Mouse (Mus musculus): ENCODE measurements around the gene Gm20425. TPM values are rescaled to one million over a fixed set of nuclear protein-coding genes. Genes with fewer than 3 reads are reported as not detected.
A peak's percentile ranks its signal among the peaks of the same experiment; 100 is the strongest.

Gm20425 gene
- polyA plus RNA-seq, 1 experiment from 2014 or later: 4.9 TPM

- Histone ChIP-seq H3K4me3 (no peak overlapping the region), H3K27ac (peak overlapping the region; percentile 67), H3K9ac (no peak overlapping the region), H3K4me2 (no peak overlapping the region), H3K4me1 (peaks cover 25% of the 10 kb centered on the region), H3K27me3 (replicated peaks) (peaks cover 6% of the 10 kb centered on the region; the same call in 1 of the 2 replicates), H3K9me3 (replicated peaks) (no peaks in the 10 kb centered on the region), H3K36me3 (no peaks in the 10 kb centered on the region)
- 47% methylated on average over 7 of the region's 7 CpGs for WGBS (ENCODE audit: insufficient replicate concordance)
- peak; percentile 42 for ATAC-seq
Observed at GRCm38 (mm10) chr9:103234565-103235165, 4.6 kb upstream of the Gm20425 start.

GRCm38 (mm10) chr9:103234059-103234458 lies 4.0 kb upstream of the Gm20425 start:
- peaks cover 25% of the 10 kb centered on the region for H3K4me1 ChIP-seq
- H3K27ac ChIP-seq: peak overlapping the region; percentile 67
- H3K9ac ChIP-seq: no peak overlapping the region
- ATAC-seq: no peak
- H3K27me3 ChIP-seq (replicated peaks): peaks cover 10% of the 10 kb centered on the region; the same call in 1 of the 2 replicates
- H3K4me3 ChIP-seq: no peak overlapping the region
- H3K4me2 ChIP-seq: no peak overlapping the region
- no peaks in the 10 kb centered on the region for H3K36me3 ChIP-seq
- 28% methylated on average over 7 of the region's 7 CpGs for WGBS (ENCODE audit: insufficient replicate concordance)
- no peaks in the 10 kb centered on the region for H3K9me3 ChIP-seq (replicated peaks)

GRCm38 (mm10) chr9:103233006-103233395 lies 2.9 kb upstream of the Gm20425 start:
- no peak for ATAC-seq
- no peak overlapping the region for H3K4me3 ChIP-seq
- no peak overlapping the region for H3K27ac ChIP-seq
- H3K27me3 ChIP-seq (replicated peaks): peaks cover 10% of the 10 kb centered on the region; the same call in 1 of the 2 replicates
- WGBS (ENCODE audit: insufficient replicate concordance): 29% methylated on average over 7 of the region's 7 CpGs
- no peak overlapping the region for H3K9ac ChIP-seq
- H3K9me3 ChIP-seq (replicated peaks): no peaks in the 10 kb centered on the region
- no peak overlapping the region for H3K4me2 ChIP-seq
- no peaks in the 10 kb centered on the region for H3K36me3 ChIP-seq
- peaks cover 25% of the 10 kb centered on the region for H3K4me1 ChIP-seq

- 69% methylated on average over 7 of the region's 7 CpGs for WGBS (ENCODE audit: insufficient replicate concordance)
Observed at GRCm38 (mm10) chr9:103232232-103233005, 2.3 kb upstream of the Gm20425 start.

GRCm38 (mm10) chr9:103229037-103229867 lies 855 bp downstream of the Gm20425 start:
- Histone ChIP-seq H3K9me3 (replicated peaks) (no peaks in the 10 kb centered on the region), H3K9ac (peak overlapping the region; percentile 44), H3K4me3 (peak overlapping the region; percentile 40), H3K36me3 (peaks cover 13% of the 10 kb centered on the region; the same call in 1 of the 2 replicates), H3K4me2 (peak overlapping the region; percentile 40), H3K27me3 (replicated peaks) (peaks cover 10% of the 10 kb centered on the region; the same call in 1 of the 2 replicates), H3K4me1 (peaks cover 25% of the 10 kb centered on the region), H3K27ac (peak overlapping the region; percentile 64)
- no peak for ATAC-seq
- 67% methylated on average over 15 of the region's 15 CpGs for WGBS (ENCODE audit: insufficient replicate concordance)

More at GRCm38 (mm10) chr9:103232232-103233005, 2.3 kb upstream of the Gm20425 start:
- no peak overlapping the region for H3K27ac ChIP-seq
- no peak overlapping the region for H3K4me3 ChIP-seq
- H3K4me1 ChIP-seq: peaks cover 25% of the 10 kb centered on the region
- ATAC-seq: no peak
- H3K9me3 ChIP-seq (replicated peaks): no peaks in the 10 kb centered on the region
- H3K27me3 ChIP-seq (replicated peaks): peaks cover 10% of the 10 kb centered on the region; the same call in 1 of the 2 replicates
- H3K9ac ChIP-seq: no peak overlapping the region
- H3K4me2 ChIP-seq: no peak overlapping the region
- no peaks in the 10 kb centered on the region for H3K36me3 ChIP-seq

- no peak for ATAC-seq
- Histone ChIP-seq H3K4me2 (peak overlapping the region; percentile 40), H3K9ac (peak overlapping the region; percentile 44; the same call in 1 of the 2 replicates), H3K27ac (peak overlapping the region; percentile 64; the same call in 1 of the 2 replicates), H3K27me3 (replicated peaks) (peaks cover 10% of the 10 kb centered on the region; the same call in 1 of the 2 replicates), H3K9me3 (replicated peaks) (no peaks in the 10 kb centered on the region), H3K4me3 (peak overlapping the region; percentile 40), H3K36me3 (peaks cover 13% of the 10 kb centered on the region), H3K4me1 (peaks cover 21% of the 10 kb centered on the region)
- 64% methylated on average over 13 of the region's 13 CpGs for WGBS (ENCODE audit: insufficient replicate concordance)
Observed at GRCm38 (mm10) chr9:103228370-103229003, 1.6 kb downstream of the Gm20425 start.

- no peak for ATAC-seq
- WGBS (ENCODE audit: insufficient replicate concordance): 79% methylated on average over 16 of the region's 16 CpGs
- Histone ChIP-seq H3K27ac (0 out of 2 replicates have a peak overlapping the region, but pooled peaks have one; percentile 4), H3K9me3 (replicated peaks) (no peaks in the 10 kb centered on the region), H3K27me3 (replicated peaks) (peaks cover 10% of the 10 kb centered on the region; the same call in 1 of the 2 replicates), H3K36me3 (peaks cover 13% of the 10 kb centered on the region), H3K4me2 (peak overlapping the region; percentile 40), H3K4me3 (peak overlapping the region; percentile 40), H3K9ac (no peak overlapping the region), H3K4me1 (peaks cover 16% of the 10 kb centered on the region)
Observed at GRCm38 (mm10) chr9:103227760-103228159, 2.3 kb downstream of the Gm20425 start.

GRCm38 (mm10) chr9:103226806-103227205 lies 3.3 kb downstream of the Gm20425 start:
- Histone ChIP-seq H3K9ac (no peak overlapping the region), H3K4me1 (peaks cover 11% of the 10 kb centered on the region), H3K27ac (no peak overlapping the region), H3K36me3 (peaks cover 13% of the 10 kb centered on the region), H3K9me3 (replicated peaks) (no peaks in the 10 kb centered on the region), H3K4me3 (no peak overlapping the region), H3K27me3 (replicated peaks) (peaks cover 10% of the 10 kb centered on the region; the same call in 1 of the 2 replicates), H3K4me2 (peak overlapping the region; percentile 31; the same call in 1 of the 2 replicates)
- WGBS (ENCODE audit: insufficient replicate concordance): 84% methylated on average over 15 of the region's 15 CpGs
- ATAC-seq: no peak

- Histone ChIP-seq H3K27ac (no peak overlapping the region), H3K4me2 (no peak overlapping the region), H3K9me3 (replicated peaks) (no peaks in the 10 kb centered on the region), H3K27me3 (replicated peaks) (peaks cover 10% of the 10 kb centered on the region; the same call in 1 of the 2 replicates), H3K4me1 (peaks cover 4% of the 10 kb centered on the region; the same call in 1 of the 2 replicates), H3K36me3 (peaks cover 13% of the 10 kb centered on the region), H3K4me3 (no peak overlapping the region), H3K9ac (no peak overlapping the region)
- ATAC-seq: no peak
- 40% methylated on average over 3 of the region's 3 CpGs for WGBS (ENCODE audit: insufficient replicate concordance)
Observed at GRCm38 (mm10) chr9:103225464-103225863, 4.6 kb downstream of the Gm20425 start.

GRCm38 (mm10) chr9:103224721-103225120 lies 5.4 kb downstream of the Gm20425 start:
- Histone ChIP-seq H3K36me3 (peaks cover 14% of the 10 kb centered on the region), H3K4me1 (no peaks in the 10 kb centered on the region), H3K27me3 (replicated peaks) (0 out of 2 replicates have a peak, but pooled peaks cover 4% of the 10 kb centered on the region), H3K9me3 (replicated peaks) (no peaks in the 10 kb centered on the region), H3K27ac (no peak overlapping the region), H3K4me3 (no peak overlapping the region), H3K9ac (no peak overlapping the region), H3K4me2 (no peak overlapping the region)
- 76% methylated on average over 7 of the region's 7 CpGs for WGBS (ENCODE audit: insufficient replicate concordance)
- ATAC-seq: no peak

- Histone ChIP-seq H3K36me3 (peaks cover 15% of the 10 kb centered on the region), H3K4me3 (no peak overlapping the region), H3K9ac (no peak overlapping the region), H3K4me1 (no peaks in the 10 kb centered on the region), H3K9me3 (replicated peaks) (no peaks in the 10 kb centered on the region), H3K27ac (no peak overlapping the region), H3K4me2 (no peak overlapping the region), H3K27me3 (replicated peaks) (peaks cover 4% of the 10 kb centered on the region; the same call in 1 of the 2 replicates)
- no peak for ATAC-seq
- WGBS (ENCODE audit: insufficient replicate concordance): 65% methylated on average over 6 of the region's 6 CpGs
Observed at GRCm38 (mm10) chr9:103214281-103214680, 15.8 kb downstream of the Gm20425 start.

Data from liver, embryonic 12.5 days (tissue).